Mouse (Mus musculus) skeletal muscle tissue, adult 2 months (tissue): ENCODE data around the gene Tsen2.

ENCODE experiments used
- DNase-seq: peaks from one replicate; pipeline ENCODE4 v3.0.0-alpha.2; 2012; ENCODE audit warnings: low read depth, low spot score

The Tsen2 gene

GRCm38 (mm10) chr6:115544442-115544970, at the start of gene Tsen2:
Gene Tsen2 (plus strand): TSS chr6:115544664.
- peak; percentile 94 for DNase-seq

DNA sequence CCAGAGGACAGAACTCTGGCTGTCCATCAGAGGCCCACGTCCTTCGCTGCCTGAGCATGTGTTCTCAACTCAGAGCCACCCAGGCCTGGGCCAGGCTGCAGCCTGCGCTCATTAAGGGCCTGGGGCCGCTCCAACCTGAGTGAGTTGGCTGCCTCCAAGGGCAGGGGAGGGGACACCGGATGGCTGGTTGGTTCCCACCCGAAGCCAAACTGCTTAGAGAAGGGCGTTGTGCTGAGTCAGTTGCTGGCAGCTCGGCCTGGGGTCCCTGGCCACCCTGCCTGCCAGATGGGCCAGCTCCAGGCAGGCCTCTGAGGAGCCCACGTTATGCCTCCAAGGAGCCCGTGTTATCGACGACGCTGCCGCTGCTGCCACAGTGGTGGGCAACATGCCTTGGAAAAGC, 44.9 kb upstream of the Tsen2 start:
- DNase-seq = peak; percentile 78

DNA sequence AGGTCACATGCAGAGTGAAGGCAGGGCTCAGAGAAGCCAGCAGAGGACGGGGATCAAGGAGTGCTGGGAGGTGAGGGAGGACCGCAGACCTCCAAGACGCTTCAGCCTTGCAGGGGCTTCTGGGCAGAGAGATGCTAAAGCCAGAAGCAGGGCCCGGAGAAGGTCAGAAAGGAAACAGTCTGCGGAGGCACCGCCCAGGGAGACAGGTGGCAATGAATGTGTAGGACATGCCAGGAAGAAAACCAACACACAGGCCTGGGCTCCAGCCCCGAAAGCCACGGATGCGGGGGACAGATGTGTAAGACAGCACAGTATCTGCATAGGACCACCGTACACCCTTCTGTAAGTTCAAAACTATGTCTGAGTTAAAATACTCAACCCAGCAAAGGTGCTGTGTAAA, 44.2 kb upstream of the Tsen2 start:
- DNase-seq = no peak

- DNase-seq = no peak
These were observed 43.3 kb upstream of the Tsen2 start for GRCm38 (mm10) chr6:115501131-115501530.

GRCm38 (mm10) chr6:115503038-115503437, 41.4 kb upstream of the Tsen2 start:
- DNase-seq = no peak

DNA sequence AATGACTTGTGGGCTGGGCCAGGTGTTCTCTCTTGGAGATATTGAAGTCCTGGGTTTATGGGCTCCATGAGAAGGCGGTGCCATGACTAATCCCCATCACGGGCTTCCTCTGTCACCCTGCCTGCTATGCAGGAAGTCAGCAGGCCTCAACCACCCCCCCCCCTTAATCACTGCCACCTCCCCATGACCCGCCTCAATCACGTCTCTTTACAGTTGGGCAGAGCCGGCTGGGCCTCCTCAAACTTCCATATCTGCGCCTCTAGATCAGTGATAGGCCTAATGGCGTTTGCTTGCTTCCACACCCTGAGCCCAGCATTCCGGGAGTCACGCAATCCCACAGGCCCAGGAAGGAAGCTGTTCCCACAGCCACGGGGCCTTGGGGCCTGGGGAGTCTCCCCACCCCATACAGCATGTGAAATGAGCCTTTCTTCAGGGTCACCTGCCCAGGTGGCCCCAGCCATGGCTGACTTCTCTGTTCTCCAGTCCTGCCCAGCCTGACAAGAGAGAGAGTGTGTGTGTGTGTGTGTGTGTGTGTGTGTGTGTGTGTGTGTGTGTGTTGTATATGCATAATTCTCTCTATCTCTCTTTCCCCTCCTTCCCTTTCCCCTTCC, 40.8 kb upstream of the Tsen2 start:
- DNase-seq = no peak

- DNase-seq = no peak
These were observed 40.3 kb upstream of the Tsen2 start for GRCm38 (mm10) chr6:115504160-115504558.

DNA sequence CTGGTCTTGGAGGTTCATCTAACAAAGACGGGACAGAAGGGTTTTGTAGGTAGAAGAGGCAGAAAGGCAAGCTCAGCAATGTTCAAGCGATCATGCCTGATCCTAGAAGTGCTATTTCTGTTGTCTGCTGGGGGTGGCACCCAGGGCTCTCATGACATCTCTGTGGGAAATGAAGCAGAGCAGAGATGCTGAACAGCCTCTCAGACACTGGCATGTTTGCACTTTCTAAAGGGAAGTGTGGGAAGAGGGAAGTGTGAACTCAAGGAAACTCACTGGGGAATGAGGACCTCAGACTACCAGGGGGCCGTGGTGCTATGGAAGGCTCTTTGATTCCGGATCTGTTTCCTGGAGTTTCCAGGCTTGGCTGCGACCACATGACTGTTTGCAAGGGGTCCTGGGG, 39.5 kb upstream of the Tsen2 start:
- DNase-seq = no peak

- DNase-seq = no peak
These were observed 38.0 kb upstream of the Tsen2 start for GRCm38 (mm10) chr6:115506425-115506824.

GRCm38 (mm10) chr6:115511447-115511846, 33.0 kb upstream of the Tsen2 start:
- peak; percentile 32 for DNase-seq

- no peak for DNase-seq
These were observed 31.3 kb upstream of the Tsen2 start for GRCm38 (mm10) chr6:115513207-115513606.

DNA sequence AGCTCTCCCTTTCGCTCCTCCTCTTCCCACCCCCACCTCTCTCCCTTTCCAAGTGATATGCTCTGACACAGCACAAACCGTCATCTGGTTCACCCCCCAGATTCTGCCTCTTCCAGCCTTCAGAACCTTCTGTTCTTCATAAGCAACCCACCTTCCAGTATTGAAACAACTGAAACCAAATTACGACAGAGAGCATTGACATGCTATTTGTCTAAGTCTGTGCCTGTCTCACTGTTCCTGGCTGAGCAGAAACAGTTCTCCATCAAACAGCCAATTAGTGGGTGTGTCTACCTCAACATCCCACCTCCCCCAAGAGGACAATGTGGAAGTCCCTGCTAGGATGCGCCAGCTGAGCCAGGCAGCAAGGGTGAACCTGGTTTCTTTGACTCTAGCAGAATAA, 26.6 kb upstream of the Tsen2 start:
- DNase-seq = no peak

DNA sequence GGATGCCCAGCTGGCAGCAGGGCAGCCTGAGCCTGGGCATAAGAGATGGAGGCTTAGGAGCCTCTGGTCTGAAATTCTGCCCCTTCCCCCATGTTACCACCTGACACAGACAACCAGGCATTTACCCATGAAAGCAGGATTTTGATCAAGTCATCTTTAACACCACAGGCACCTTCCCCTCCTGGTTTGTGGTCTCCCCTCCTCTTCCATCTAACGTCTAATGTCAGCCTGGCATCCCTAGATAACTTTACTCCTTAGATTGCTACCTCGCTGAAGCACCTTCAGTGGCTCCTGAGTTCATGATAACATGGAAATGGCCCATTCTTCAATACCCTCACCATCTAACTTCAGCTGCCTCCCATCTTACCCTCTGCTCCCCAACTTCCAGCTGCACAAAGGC, 26.1 kb upstream of the Tsen2 start:
- no peak for DNase-seq

DNA sequence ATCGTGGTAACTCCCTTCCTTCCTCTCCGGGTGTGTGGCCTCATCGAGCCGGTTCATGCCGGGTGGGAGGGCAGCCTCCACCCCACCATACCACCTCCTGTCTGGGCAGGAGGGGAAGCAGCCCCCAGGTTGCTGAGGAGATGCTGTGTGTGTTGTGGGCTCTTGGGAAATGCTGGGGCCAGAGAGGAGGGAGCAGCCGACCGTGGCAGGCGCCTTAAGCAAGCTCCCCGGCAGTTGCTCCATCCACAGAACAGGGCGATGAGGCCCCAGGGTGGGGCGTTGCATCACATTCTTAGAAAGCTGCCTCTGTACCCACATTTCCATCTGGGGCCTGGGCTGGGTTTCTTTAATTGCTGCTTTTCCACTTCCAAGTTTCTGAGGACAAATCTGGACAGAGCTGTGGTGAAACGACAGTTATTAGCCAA, 25.2 kb upstream of the Tsen2 start:
- DNase-seq = peak; percentile 49

- no peak for DNase-seq
These were observed 22.5 kb upstream of the Tsen2 start for GRCm38 (mm10) chr6:115521923-115522322.

GRCm38 (mm10) chr6:115522691-115523146, 21.7 kb upstream of the Tsen2 start:
- no peak for DNase-seq

DNA sequence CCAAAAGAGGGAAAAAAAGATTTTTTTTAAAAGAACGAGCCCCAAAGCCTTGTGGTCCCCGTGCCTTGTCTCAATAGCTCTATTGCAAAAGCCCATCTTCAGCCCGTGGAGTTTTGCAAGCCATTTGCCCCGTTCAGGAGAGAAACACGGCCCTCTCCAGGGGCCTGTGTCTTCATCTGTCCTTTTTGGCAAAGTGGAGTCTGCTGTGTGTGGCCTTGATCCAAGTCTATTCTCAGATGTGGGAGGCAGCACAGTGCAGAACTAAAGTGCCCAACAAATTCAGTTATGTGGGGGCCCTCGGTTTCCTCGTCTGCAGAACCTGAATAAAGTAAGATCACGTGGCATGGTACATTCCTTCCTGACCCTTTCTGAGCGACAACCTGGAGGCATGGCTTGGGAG, 21.3 kb upstream of the Tsen2 start:
- DNase-seq = peak; percentile 52

GRCm38 (mm10) chr6:115524449-115524990, 19.9 kb upstream of the Tsen2 start:
- no peak for DNase-seq

- DNase-seq = no peak
These were observed 17.0 kb upstream of the Tsen2 start for GRCm38 (mm10) chr6:115527418-115527817.

DNA sequence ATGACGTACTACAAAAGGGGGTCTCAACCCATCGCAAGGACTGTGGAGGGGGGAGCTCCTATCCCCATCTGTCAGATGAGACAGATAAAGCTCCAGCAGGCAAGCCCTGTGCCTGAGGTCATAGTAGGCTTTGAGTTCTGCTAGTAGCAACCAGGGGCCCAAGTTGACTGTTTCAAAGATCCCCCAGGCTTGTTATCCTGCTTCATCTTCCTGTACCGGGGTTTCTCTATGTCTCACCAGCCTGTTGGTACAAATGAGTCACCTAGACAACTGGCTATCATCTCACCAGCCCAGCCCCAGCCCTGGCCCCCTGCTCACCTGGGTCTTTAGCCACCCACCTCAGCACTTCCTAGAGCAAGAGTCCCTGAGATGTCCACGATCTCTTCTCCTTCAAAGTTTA, 16.1 kb upstream of the Tsen2 start:
- no peak for DNase-seq

DNA sequence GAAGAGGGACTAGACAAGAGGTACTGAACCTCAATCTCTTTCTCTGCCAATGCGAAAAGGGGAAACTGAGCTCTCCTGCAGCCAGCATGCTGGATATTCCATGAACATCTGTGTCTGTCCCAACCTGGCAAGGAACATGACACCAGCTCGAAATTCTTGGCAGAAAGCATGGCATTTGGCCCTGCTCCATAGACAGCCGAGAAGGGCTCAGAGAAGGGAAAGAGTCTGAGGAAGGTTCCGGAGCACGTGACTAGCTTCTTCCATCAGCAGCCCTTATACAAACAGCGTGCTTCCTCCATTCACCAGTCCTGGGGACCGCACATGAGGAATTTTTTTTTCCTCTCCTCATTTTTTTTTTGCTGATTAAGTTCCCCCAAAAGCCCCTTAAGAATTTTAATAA, 9.8 kb upstream of the Tsen2 start:
- peak; percentile 43 for DNase-seq

DNA sequence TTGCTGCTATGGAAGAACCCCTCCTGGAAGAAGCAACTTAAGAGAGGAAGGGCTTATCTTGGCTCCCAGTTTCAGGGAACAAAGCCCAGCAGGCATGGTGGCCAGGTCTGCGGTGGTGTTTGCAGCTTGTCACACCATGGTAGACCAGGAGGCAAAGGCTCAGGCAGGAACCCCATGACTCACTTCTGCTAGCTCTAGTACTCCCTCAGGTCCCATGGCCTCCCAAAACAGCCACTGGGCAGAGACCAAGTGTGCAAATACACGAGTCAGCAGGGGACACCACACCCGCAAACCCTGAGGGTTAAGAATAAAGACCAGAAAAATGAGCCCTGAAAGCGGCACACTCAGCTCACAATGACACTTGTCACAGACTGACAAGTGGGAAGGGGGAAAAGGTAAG, 8.3 kb upstream of the Tsen2 start:
- no peak for DNase-seq

DNA sequence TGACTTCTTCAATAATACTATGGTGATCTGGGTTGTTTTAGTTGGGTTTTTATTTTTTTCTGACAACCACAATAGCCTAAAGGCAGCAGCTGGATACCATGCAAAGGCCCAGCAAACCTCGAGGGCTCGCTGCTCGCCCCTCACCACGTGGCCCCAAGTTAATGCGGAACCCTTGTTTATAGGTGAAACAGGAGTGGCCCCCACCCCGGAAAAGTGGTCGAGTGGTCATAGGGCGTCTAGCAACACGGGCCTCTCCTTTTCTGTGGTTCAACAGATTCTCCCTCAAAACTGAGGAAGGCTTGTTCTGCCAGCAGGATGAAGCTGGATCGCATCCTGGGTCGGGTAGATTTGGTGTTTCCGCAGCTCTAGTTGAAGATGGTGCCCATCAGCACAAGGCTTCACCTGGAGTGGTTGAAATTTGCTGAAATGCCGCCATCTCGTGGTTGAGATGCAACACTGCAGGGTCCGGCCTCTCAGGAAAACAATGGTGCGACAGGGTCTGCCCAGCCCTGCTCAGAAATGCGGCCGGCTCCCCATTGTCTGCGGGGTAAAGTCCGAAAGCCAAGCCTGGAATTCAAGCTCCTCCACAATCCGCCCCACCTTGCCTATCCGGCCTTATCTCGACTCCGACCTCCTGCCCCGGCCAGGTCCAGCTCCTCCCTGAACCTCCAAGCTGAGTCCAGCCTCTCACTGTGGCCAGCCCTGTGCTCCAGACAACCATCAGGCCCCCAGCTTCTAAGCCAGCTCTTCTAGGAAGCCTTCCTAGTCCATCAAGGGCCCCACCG, 5.6 kb upstream of the Tsen2 start:
- peak; percentile 51 for DNase-seq
